Mouse (Mus musculus) fat pad, adult 2 months (tissue): ENCODE data around the gene Gm45521.

Source experiments
- DNase-seq: peaks from one replicate; pipeline ENCODE4 v3.0.0-alpha.2; 2011; ENCODE audit warnings: low read depth, low spot score; ENCODE audit errors: extremely low read depth

Gm45521 gene

GRCm38 (mm10) chr14:7957049-7957448 is at the start of gene Gm45521:
Gene Gm45521 (plus strand): TSS chr14:7957288.
- DNase-seq: no peak

- no peak for DNase-seq
Measured at GRCm38 (mm10) chr14:7909472-7909871, 47.6 kb upstream of the Gm45521 start.

- no peak for DNase-seq
Measured at GRCm38 (mm10) chr14:7913842-7914241, 43.2 kb upstream of the Gm45521 start.

- no peak for DNase-seq
Measured at GRCm38 (mm10) chr14:7914461-7914860, 42.6 kb upstream of the Gm45521 start.

- no peak for DNase-seq
Measured at GRCm38 (mm10) chr14:7918150-7918991, 38.7 kb upstream of the Gm45521 start.

GRCm38 (mm10) chr14:7919309-7919708 is 37.8 kb upstream of the Gm45521 start:
- DNase-seq: no peak

- no peak for DNase-seq
Measured at GRCm38 (mm10) chr14:7919921-7920320, 37.2 kb upstream of the Gm45521 start.

GRCm38 (mm10) chr14:7921459-7921858 is 35.6 kb upstream of the Gm45521 start:
- DNase-seq: no peak

- DNase-seq: no peak
Measured at GRCm38 (mm10) chr14:7923635-7924034, 33.5 kb upstream of the Gm45521 start.

GRCm38 (mm10) chr14:7928362-7928761 is 28.7 kb upstream of the Gm45521 start:
- no peak for DNase-seq

- no peak for DNase-seq
Measured at GRCm38 (mm10) chr14:7929029-7929428, 28.1 kb upstream of the Gm45521 start.

- no peak for DNase-seq
Measured at GRCm38 (mm10) chr14:7932151-7932550, 24.9 kb upstream of the Gm45521 start.

GRCm38 (mm10) chr14:7934166-7934565 is 22.9 kb upstream of the Gm45521 start:
- no peak for DNase-seq

- DNase-seq: no peak
Measured at GRCm38 (mm10) chr14:7937052-7937630, 19.9 kb upstream of the Gm45521 start.

- DNase-seq: no peak
Measured at GRCm38 (mm10) chr14:7938809-7939784, 18.0 kb upstream of the Gm45521 start.

- DNase-seq: no peak
Measured at GRCm38 (mm10) chr14:7941413-7941812, 15.7 kb upstream of the Gm45521 start.

GRCm38 (mm10) chr14:7943101-7943800 is 13.8 kb upstream of the Gm45521 start:
- DNase-seq: no peak

GRCm38 (mm10) chr14:7943801-7944135 is 13.3 kb upstream of the Gm45521 start:
- no peak for DNase-seq

GRCm38 (mm10) chr14:7944349-7945039 is 12.6 kb upstream of the Gm45521 start:
- no peak for DNase-seq

GRCm38 (mm10) chr14:7945261-7945660 is 11.8 kb upstream of the Gm45521 start:
- no peak for DNase-seq
